ENCODE assay signal across 15 mouse cellular contexts in genomic region chr17:87185461-87186066, GRCm38 (mm10).
A peak's percentile ranks its signal among the peaks of the same experiment; 100 is the strongest.
DNase-seq lines count a peak whose midpoint lies in the region; ATAC-seq and TF ChIP-seq lines count a peak whose summit lies in the region.
"Had no signal": no experiment of that assay in that cellular context is flagged by ENCODE, and none has a peak within 500 bp of the region (broad histone marks: within the 10 kb centered on the region; RNA-seq: fewer than 3 reads in every experiment).

No protein-coding gene starts in this region.

- TF ChIP-seq CTCF in gastrocnemius, adult 2 months (IDR thresholded peaks at IDR 0.05), result no peak

- H3K9me3 ChIP-seq in kidney, embryonic 15.5 days (replicated peaks), result no peaks in the 10 kb centered on the region
- H3K9me3 ChIP-seq in hindbrain, embryonic 16.5 days (ENCODE audit: control insufficient read depth, low read length), result no peaks in the 10 kb centered on the region
- H3K9me3 ChIP-seq: lung, embryonic 15.5 days; neural tube, embryonic 15.5 days had no signal

- H3K27me3 ChIP-seq in kidney, embryonic 15.5 days, result no peaks in the 10 kb centered on the region
- no peaks in the 10 kb centered on the region for H3K27me3 ChIP-seq in hindbrain, embryonic 16.5 days (replicated peaks; ENCODE audit: control insufficient read depth, insufficient read depth, low read length)
- H3K27me3 ChIP-seq: lung, embryonic 15.5 days; neural tube, embryonic 15.5 days had no signal

- 30% methylated on average over 11 of the region's 11 CpGs for WGBS in kidney, embryonic 15.5 days
- 29% methylated on average over 11 of the region's 11 CpGs for WGBS in hindbrain, embryonic 16.5 days

- DNase-seq in gastrocnemius, adult 2 months, result no peak
- no peak for DNase-seq in gastrocnemius, postnatal 25 days
- no peak for DNase-seq in kidney, adult 11 months
- no peak for DNase-seq in cerebellum, postnatal 36 days
- no peak for DNase-seq in right cerebral cortex, postnatal 14 days
- DNase-seq: cerebellum, adult 11 months; gastrocnemius, postnatal 36 days; right cerebral cortex, postnatal 25 days; thymus, postnatal 36 days had no signal

- no peak overlapping the region for H3K4me2 ChIP-seq in kidney, embryonic 15.5 days
- no peak overlapping the region for H3K4me2 ChIP-seq in hindbrain, embryonic 16.5 days (ENCODE audit: low read length)
- H3K4me2 ChIP-seq: lung, embryonic 15.5 days; neural tube, embryonic 15.5 days had no signal

- H3K27ac ChIP-seq in gastrocnemius, adult 2 months, result peak overlapping the region; percentile 66
- no peak overlapping the region for H3K27ac ChIP-seq in kidney, embryonic 15.5 days
- no peak overlapping the region for H3K27ac ChIP-seq in hindbrain, embryonic 16.5 days (ENCODE audit: low read depth, low read length)
- H3K27ac ChIP-seq: lung, embryonic 15.5 days; neural tube, embryonic 15.5 days had no signal

- H3K9ac ChIP-seq in kidney, embryonic 15.5 days, result no peak overlapping the region
- no peak overlapping the region for H3K9ac ChIP-seq in hindbrain, embryonic 16.5 days (ENCODE audit: low read depth, low read length)
- H3K9ac ChIP-seq: lung, embryonic 15.5 days; neural tube, embryonic 15.5 days had no signal

- peak; percentile 26 for ATAC-seq in kidney, embryonic 15.5 days (replicated peaks; ENCODE audit: low FRiP score)
- ATAC-seq in common myeloid progenitor, adult 5-6 weeks (replicated peaks; ENCODE audit: low read depth, poor library complexity, severe bottlenecking), result peak; percentile 27
- peak; percentile 30; the same call in 1 of the 2 replicates for ATAC-seq in hindbrain, embryonic 16.5 days
- ATAC-seq: forebrain, embryonic 16.5 days had no signal

- H3K4me3 ChIP-seq in gastrocnemius, adult 2 months, result no peak overlapping the region
- H3K4me3 ChIP-seq in kidney, embryonic 15.5 days (replicated peaks), result no peak overlapping the region
- H3K4me3 ChIP-seq in hindbrain, embryonic 16.5 days (ENCODE audit: low read length), result no peak overlapping the region
- H3K4me3 ChIP-seq: lung, embryonic 15.5 days; neural tube, embryonic 15.5 days had no signal

- peaks cover 34% of the 10 kb centered on the region for H3K4me1 ChIP-seq in kidney, embryonic 15.5 days
- H3K4me1 ChIP-seq in hindbrain, embryonic 16.5 days (ENCODE audit: control insufficient read depth, insufficient read depth, low read depth, low read length), result peaks cover 3% of the 10 kb centered on the region; the same call in 1 of the 2 replicates

- intact Hi-C loops in gastrocnemius, adult 2 months (cut with DNase I), result no loop called here

- no peaks in the 10 kb centered on the region for H3K36me3 ChIP-seq in kidney, embryonic 15.5 days
- no peaks in the 10 kb centered on the region for H3K36me3 ChIP-seq in hindbrain, embryonic 16.5 days (ENCODE audit: control insufficient read depth, insufficient read depth, low read length)
- H3K36me3 ChIP-seq: lung, embryonic 15.5 days; neural tube, embryonic 15.5 days had no signal
